Mouse (Mus musculus): Measurements from ENCODE around the gene Pomp.

- TF ChIP-seq POLR2A (IDR thresholded peaks at IDR 0.05; ENCODE audit: control insufficient read depth, low read depth, low read length) (no peak), CTCF (IDR thresholded peaks at IDR 0.05; ENCODE audit: control insufficient read depth, insufficient read depth, insufficient replicate concordance, low read depth, low read length) (no peak)
These were observed 16.9 kb upstream of the Pomp start for GRCm38 (mm10) chr5:147843340-147843739.

All from testis, adult 2 months (tissue).